Mouse (Mus musculus) monocyte, adult 2 months (primary cell): ENCODE data around the gene Sipa1l2.

Experiments
- DNase-seq, 2 experiments: peaks; one replicate each; pipeline ENCODE4 v3.0.0; 2022; ENCODE audit warnings: low spot score in 2 of 2, low read depth in 1 of 2

Gene Sipa1l2

GRCm38 (mm10) chr8:125515665-125516064 lies 53.9 kb downstream of the Sipa1l2 start:
- no peak for DNase-seq

GRCm38 (mm10) chr8:125513935-125514334 lies 55.7 kb downstream of the Sipa1l2 start:
- DNase-seq, result no peak

GRCm38 (mm10) chr8:125513242-125513866 lies 56.3 kb downstream of the Sipa1l2 start:
- no peak for DNase-seq

GRCm38 (mm10) chr8:125512561-125512960 lies 57.0 kb downstream of the Sipa1l2 start:
- DNase-seq, result no peak

DNA sequence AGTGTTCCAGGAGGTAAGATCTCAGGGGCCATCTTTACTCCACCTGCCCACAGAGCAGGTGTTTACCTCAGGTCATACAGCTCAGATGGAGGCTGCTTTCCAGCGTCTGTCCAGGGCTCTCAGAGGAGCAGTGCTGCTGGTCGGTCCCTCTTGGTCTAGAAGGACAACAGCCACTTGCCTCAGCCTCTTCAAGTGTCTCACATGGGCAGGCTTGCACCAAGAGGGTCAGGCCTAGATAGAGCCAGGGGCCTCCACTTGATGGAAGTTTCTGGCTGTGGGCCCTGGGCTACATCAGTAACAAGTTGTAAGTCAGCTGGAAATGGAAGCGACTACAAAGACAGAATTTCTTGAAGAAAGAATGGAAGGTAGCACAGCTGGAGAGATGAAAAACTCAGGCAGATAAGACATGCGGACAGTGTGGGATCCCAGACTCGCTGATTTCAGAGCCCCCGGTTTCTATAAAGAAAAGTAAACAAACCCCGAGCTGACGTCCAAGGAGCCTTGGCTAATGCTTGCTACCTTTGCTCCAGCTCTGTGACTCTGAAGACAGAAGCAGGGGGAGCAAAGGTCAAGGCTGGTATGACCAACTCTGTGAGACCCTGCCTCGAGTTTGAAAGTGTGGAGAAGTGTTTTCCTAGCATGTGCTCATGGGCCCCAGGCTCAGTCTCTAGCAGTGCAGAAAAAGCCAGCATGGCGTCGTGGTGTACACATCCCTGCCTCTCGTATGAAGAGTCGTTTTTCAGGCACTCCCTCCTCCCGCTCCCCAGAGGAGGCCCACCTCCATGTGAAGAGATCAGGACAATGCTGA lies 58.5 kb downstream of the Sipa1l2 start:
- DNase-seq, result no peak

DNA sequence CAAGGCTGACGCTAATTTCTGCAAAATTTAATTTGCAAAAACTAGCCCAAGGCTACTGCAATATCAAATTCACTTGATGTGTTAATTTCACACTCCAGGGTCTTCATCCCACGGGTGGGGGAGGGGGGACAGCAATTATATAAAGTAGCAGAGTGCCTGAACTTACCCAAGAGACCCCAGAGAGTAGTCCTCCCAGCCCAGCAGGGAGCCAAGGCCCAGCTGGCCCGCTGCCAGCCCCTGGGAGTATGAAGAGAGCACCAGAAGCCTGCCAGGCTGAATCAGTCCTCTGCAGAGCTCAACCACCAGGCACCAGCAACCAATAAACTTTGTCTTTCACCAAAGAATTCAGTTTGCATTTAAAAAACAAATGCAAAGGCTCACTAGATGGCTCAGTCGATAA lies 59.8 kb downstream of the Sipa1l2 start:
- no peak for DNase-seq

GRCm38 (mm10) chr8:125509175-125509574 lies 60.4 kb downstream of the Sipa1l2 start:
- no peak for DNase-seq

- DNase-seq, result no peak
Observed at GRCm38 (mm10) chr8:125507291-125507690, 62.3 kb downstream of the Sipa1l2 start.

DNA sequence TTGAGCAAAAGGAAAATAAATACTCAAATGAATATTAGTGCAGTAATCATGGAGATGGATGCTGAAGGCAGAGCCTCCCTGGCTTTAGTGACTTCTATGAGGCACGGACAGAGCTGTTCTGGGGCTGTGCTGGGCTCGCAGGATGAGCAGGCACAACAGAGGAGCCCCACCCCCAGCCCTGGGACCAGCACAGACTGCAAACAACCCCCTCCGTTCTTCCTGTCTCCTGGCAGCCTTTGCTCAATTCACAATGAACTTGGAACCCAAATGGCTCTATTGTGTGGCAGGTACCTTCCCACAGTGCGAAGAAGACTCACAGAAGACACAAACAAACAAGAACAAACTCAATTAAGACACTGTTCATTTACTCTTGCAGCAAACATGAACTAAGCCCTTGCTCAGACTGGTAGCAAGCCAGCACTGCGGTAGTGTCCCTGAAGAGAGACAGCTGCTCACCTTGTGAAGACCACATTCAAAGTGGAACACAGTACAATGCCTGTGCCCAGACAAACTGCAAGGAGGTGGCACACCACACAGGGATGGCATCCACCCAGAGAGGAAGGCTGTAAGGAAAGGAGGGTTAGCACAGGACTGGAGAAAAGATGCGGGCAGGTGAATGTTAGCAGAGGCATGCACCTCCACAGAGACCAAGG lies 64.9 kb downstream of the Sipa1l2 start:
- no peak for DNase-seq

DNA sequence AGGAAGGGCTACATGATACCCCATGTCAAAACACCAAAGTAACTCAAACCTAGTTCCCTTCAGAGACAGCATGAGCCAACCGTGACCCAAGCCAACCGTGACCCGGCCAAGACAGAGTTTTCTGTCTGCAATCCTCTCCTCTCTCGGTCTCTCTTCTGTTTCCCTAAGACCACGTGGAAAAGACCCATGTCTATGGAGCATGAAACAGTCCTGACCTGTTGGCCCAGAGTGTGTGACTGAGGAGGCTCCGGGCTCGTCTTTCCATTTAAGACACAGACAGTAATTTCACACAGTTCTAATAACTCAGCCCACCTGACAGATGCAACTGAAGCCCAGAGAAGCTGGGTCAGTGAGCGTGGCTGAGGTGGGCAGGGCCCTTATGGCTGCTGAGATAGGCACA lies 65.8 kb downstream of the Sipa1l2 start:
- DNase-seq, result no peak

DNA sequence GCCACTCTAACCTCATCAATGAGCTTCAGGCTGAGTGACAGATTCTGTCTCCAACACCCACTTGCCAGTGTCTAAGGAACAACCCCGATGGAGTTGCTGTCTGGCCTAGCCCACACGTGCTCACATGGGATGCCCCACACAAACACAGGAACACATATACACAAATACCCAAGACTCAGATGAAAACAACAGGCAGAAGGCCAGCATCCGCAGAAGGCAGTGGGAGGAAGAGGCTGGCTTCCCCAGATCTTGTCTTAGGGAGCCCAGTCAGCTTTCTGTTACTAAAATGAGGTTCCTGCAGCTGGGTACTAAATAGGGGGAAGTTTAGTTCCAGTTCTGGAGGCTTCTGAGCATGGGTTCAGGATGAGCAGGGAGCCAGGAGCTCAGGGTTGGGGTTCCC lies 66.8 kb downstream of the Sipa1l2 start:
- DNase-seq, result no peak

DNA sequence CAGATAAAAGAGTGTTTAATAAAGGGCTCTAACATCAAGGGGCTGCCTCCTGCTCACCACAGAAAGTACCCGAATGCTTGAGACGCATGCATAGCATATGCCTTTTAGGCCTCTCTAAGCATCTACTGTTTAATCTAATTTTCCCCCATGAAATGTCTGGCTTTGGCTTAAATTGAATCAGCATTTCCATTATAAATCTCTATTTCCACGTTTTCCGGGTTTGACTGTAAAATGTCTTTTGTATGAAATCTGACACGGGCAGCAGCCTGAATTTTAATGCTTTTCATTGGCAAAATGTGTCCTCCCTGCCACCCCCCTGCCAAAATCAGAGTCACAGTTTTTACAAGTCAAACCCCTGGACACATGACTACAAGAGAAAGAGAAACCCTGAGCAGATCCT lies 69.6 kb downstream of the Sipa1l2 start:
- DNase-seq, result no peak

GRCm38 (mm10) chr8:125498508-125498907 lies 71.1 kb downstream of the Sipa1l2 start:
- no peak for DNase-seq

GRCm38 (mm10) chr8:125495545-125495944 lies 74.1 kb downstream of the Sipa1l2 start:
- DNase-seq, result no peak

- no peak for DNase-seq
Observed at GRCm38 (mm10) chr8:125493254-125493815, 76.3 kb downstream of the Sipa1l2 start.

GRCm38 (mm10) chr8:125492416-125492815 lies 77.2 kb downstream of the Sipa1l2 start:
- DNase-seq, result no peak

- DNase-seq, result no peak
Observed at GRCm38 (mm10) chr8:125488747-125489146, 80.9 kb downstream of the Sipa1l2 start.

GRCm38 (mm10) chr8:125485715-125486114 lies 83.9 kb downstream of the Sipa1l2 start:
- no peak for DNase-seq

DNA sequence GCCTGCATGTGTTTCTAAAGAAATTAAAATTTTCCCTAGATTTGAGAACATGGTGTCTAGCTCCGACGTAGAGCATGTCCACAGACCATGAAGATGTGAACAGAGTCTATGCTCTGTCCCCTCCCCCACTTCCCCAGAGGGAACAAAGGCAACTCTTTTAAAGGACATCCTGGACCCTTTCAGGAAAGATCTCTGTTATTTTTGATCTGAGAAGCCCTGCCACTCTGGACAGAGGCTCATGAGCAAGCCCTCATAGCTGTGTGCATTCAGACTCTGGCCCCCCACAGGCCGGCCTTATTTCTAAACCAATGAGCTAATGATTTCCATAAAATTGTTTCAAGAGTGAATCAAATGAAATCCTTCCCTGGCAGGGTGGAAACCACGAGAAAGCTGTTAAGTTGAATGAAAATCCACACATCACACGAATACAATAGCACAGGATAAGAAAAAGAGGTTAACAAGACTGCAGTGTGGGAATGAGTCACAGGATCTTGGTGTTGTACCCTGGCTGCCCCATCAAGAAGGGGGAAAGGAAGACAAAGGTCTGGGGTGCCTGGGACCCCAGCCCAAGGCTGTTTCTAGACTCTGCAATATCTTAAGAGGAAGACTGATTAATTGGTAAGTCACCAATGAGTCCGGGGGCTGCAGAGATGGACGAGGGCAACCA lies 84.9 kb downstream of the Sipa1l2 start:
- DNase-seq, result no peak

DNA sequence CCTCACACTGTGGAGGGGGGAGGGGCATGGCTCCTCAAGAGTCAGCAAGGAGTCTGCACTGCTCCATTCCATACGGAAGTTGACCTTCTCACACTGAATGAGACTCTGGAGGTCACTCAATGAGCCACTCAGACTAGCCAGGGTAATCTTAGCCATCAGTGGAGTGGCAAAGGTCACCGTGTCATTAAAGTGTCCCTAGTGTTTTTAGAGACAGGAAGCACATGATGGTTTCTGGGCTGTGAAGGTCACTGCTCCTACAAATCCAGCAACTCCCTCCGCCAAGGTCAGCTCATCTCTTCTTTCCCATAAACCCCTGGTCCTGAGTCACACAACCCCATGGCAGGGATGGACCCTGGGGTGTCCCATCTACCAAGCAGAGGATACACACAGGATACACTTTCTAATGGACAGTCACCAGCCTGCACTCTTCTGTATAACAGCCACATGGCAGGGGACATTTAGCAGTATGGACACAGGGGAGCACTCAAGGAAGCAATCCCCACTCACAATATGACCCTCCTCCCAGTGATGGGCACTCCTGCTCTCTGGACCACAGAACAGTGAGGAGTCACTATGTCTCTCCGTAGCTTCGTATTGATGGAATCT lies 87.0 kb downstream of the Sipa1l2 start:
- no peak for DNase-seq

GRCm38 (mm10) chr8:125474876-125475275 lies 94.7 kb downstream of the Sipa1l2 start:
- no peak for DNase-seq
